Mouse (Mus musculus) MEL (cell line): Measurements from ENCODE around the gene Tmem190. TPM values are rescaled to one million over a fixed set of nuclear protein-coding genes. Genes with fewer than 3 reads are reported as not detected.

ENCODE experiments used
- DNase-seq: peaks from one replicate; pipeline ENCODE4 v3.0.0; 2011; ENCODE audit warnings: low read depth, low spot score
- H3K27ac ChIP-seq: 2 replicates; pipeline ENCODE4 v1.5.1; 2012; ENCODE audit warnings: low read depth, mild to moderate bottlenecking, control low read depth, low read length, moderate library complexity; ENCODE audit not compliant: control insufficient read depth
- H3K27me3 ChIP-seq, 2 experiments: fragments of 150-350 bp in 1 of 2; sonication (generic) in 1 of 2; 2 replicates each; pipeline ENCODE4 v1.6.1; 2012; ENCODE audit warnings: low read length in 2 of 2, mild to moderate bottlenecking in 2 of 2, improper control_type of control experiment in 1 of 2, moderate library complexity in 1 of 2; ENCODE audit not compliant: insufficient read depth in 2 of 2, control insufficient read depth in 1 of 2
- H3K36me3 ChIP-seq, 2 experiments: 2 replicates each; pipeline ENCODE4 v1.6.1; 2012 to 2014; ENCODE audit warnings: low read length in 2 of 2, improper control_type of control experiment in 1 of 2, inconsistent platforms in 1 of 2, mild to moderate bottlenecking in 1 of 2; ENCODE audit not compliant: insufficient read depth in 2 of 2, control insufficient read depth in 1 of 2
- H3K4me1 ChIP-seq, 2 experiments: fragments of 150-350 bp in 1 of 2; sonication (generic) in 1 of 2; 2 replicates each; pipeline ENCODE4 v1.6.1; 2012; ENCODE audit warnings: low read length in 2 of 2, improper control_type of control experiment in 1 of 2, mild to moderate bottlenecking in 1 of 2; ENCODE audit not compliant: insufficient read depth in 2 of 2, control insufficient read depth in 1 of 2
- H3K4me3 ChIP-seq, 2 experiments: fragments of 150-350 bp in 1 of 2; sonication (generic) in 1 of 2; 2 replicates each; pipeline ENCODE4 v1.5.1; 2012; ENCODE audit warnings: low read depth in 2 of 2, low read length in 2 of 2, mild to moderate bottlenecking in 2 of 2, moderate library complexity in 2 of 2, control low read depth in 1 of 2, improper control_type of control experiment in 1 of 2; ENCODE audit not compliant: control insufficient read depth in 1 of 2, insufficient read depth in 1 of 2
- H3K79me2 ChIP-seq: 2 replicates; pipeline ENCODE4 v1.6.1; 2012; ENCODE audit warnings: mild to moderate bottlenecking, low read length, moderate library complexity; ENCODE audit not compliant: control insufficient read depth, poor library complexity, insufficient read depth
- H3K9ac ChIP-seq: 2 replicates; pipeline ENCODE4 v1.6.1; 2012; ENCODE audit warnings: low read depth, mild to moderate bottlenecking, control low read depth, low read length, moderate library complexity; ENCODE audit not compliant: control insufficient read depth, poor library complexity, severe bottlenecking
- H3K9me3 ChIP-seq: fragments of 150-350 bp; sonication (generic); replicated peaks from 2 replicates; pipeline ENCODE4 v1.6.1; 2012; ENCODE audit warnings: mild to moderate bottlenecking, low read length, improper control_type of control experiment, moderate library complexity; ENCODE audit not compliant: insufficient read depth
- ELF1 ChIP-seq: IDR thresholded peaks from 2 replicates; pipeline ENCODE4 v1.6.1; 2014; ENCODE audit warnings: low read depth, mild to moderate bottlenecking, inconsistent platforms, low read length, improper control_type of control experiment, moderate library complexity
- EP300 ChIP-seq, 2 experiments: IDR thresholded peaks; 2 replicates each; pipeline ENCODE4 v1.6.1; 2011; ENCODE audit warnings: improper control_type of control experiment in 2 of 2, low read length in 2 of 2, low read depth in 1 of 2, mild to moderate bottlenecking in 1 of 2
- GATA1 ChIP-seq: IDR thresholded peaks from 2 replicates; pipeline ENCODE4 v1.6.1; 2011; ENCODE audit warnings: low read depth, low read length, improper control_type of control experiment
- KAT2A ChIP-seq: conservative IDR thresholded peaks from 2 replicates; pipeline ENCODE4 v1.6.1; 2012; ENCODE audit warnings: low read depth, low read length, improper control_type of control experiment, inconsistent platforms
- MAFK ChIP-seq: IDR thresholded peaks from 2 replicates; pipeline ENCODE4 v1.6.1; 2011; ENCODE audit warnings: low read depth, mild to moderate bottlenecking, low read length, improper control_type of control experiment, borderline replicate concordance
- MYB ChIP-seq: IDR thresholded peaks from 2 replicates; pipeline ENCODE4 v1.6.1; 2011; ENCODE audit warnings: mild to moderate bottlenecking, low read depth, low read length, improper control_type of control experiment
- MYC ChIP-seq: IDR thresholded peaks from 2 replicates; pipeline ENCODE4 v1.6.1; 2011; ENCODE audit warnings: low read depth, mild to moderate bottlenecking, low read length, improper control_type of control experiment, moderate library complexity
- RCOR1 ChIP-seq: IDR thresholded peaks from 2 replicates; pipeline ENCODE4 v1.6.1; 2012; ENCODE audit warnings: low read depth, mild to moderate bottlenecking, inconsistent platforms, low read length, improper control_type of control experiment
- TAL1 ChIP-seq: IDR thresholded peaks from 2 replicates; pipeline ENCODE4 v1.6.1; 2012; ENCODE audit warnings: mild to moderate bottlenecking, inconsistent platforms, low read length, moderate library complexity, mixed read lengths
- TBP ChIP-seq: IDR thresholded peaks from 2 replicates; pipeline ENCODE4 v1.8.0; 2011; ENCODE audit warnings: low read depth, low read length, improper control_type of control experiment
- TCF12 ChIP-seq: IDR thresholded peaks from 2 replicates; pipeline ENCODE4 v1.6.1; 2014; ENCODE audit warnings: low read depth, mild to moderate bottlenecking, inconsistent platforms, low read length, improper control_type of control experiment, moderate library complexity
- UBTF ChIP-seq: IDR thresholded peaks from 2 replicates; pipeline ENCODE4 v1.6.1; 2012; ENCODE audit warnings: low read depth, mild to moderate bottlenecking, inconsistent platforms, low read length, improper control_type of control experiment, moderate library complexity, borderline replicate concordance; ENCODE audit not compliant: insufficient read depth
- USF2 ChIP-seq, 2 experiments: IDR thresholded peaks; 2 replicates each; pipeline ENCODE4 v1.6.1; 2011 to 2012; ENCODE audit warnings: improper control_type of control experiment in 2 of 2, low read length in 2 of 2, borderline replicate concordance in 1 of 2, inconsistent platforms in 1 of 2, low read depth in 1 of 2, mild to moderate bottlenecking in 1 of 2; ENCODE audit not compliant: insufficient read depth in 1 of 2
- ZNF384 ChIP-seq: IDR thresholded peaks from 2 replicates; pipeline ENCODE4 v1.6.1; 2012; ENCODE audit warnings: low read depth, mild to moderate bottlenecking, inconsistent platforms, low read length, improper control_type of control experiment
- polyA plus RNA-seq, 2 experiments: library from polyadenylated mRNA; stranded (reverse) in 1 of 2; unstranded in 1 of 2; fragments of >175 nt in 1 of 2; fragments of >200 nt in 1 of 2; gene quantifications; 2 replicates each; pipeline versions ENCODE4 v1.2.1 to v1.2.4; 2012; ENCODE audit warnings: low replicate concordance in 2 of 2, low read depth in 1 of 2; ENCODE audit not compliant: insufficient read length in 2 of 2, insufficient read depth in 1 of 2, missing spikeins in 1 of 2
- total RNA-seq: library from RNA; depleted of rRNA; stranded (reverse); fragments of 300-350 nt; gene quantifications from 2 replicates; pipeline ENCODE4 v1.2.3, GENCODE M21; 2012

The Tmem190 gene
- total and polyA plus RNA-seq, 3 experiments, result 1.6 TPM; not detected in 2

GRCm38 (mm10) chr7:4747156-4747899, 35.4 kb upstream of the Tmem190 start:
- Histone ChIP-seq H3K9ac (no peak overlapping the region), H3K36me3 (no peaks in the 10 kb centered on the region), H3K9me3 (no peaks in the 10 kb centered on the region), H3K79me2 (no peaks in the 10 kb centered on the region), H3K27ac (peak overlapping the region; percentile 40; the same call in 1 of the 2 replicates), H3K4me1 (peaks cover 0 to 13% of the 10 kb centered on the region in 2 experiments; a peak in 3 of 4 replicates), H3K27me3 (no peaks in the 10 kb centered on the region), H3K4me3 (no peak overlapping the region)
- DNase-seq, result peak; percentile 61
- TF ChIP-seq TBP, result peak; percentile 89
- TF ChIP-seq ZNF384, result no peak
- TF ChIP-seq TAL1, result peak; percentile 69
- no peak for TF ChIP-seq MYC
- TF ChIP-seq GATA1, result peak; percentile 51
- peak; percentile 49; the same call in 1 of the 2 replicates for TF ChIP-seq TCF12
- 0 out of 2 replicates have a peak, but pooled peaks have one; percentile 15 for TF ChIP-seq RCOR1
- TF ChIP-seq MYB, result peak; percentile 54
- TF ChIP-seq UBTF, result no peak
- TF ChIP-seq MAFK, result no peak
- TF ChIP-seq EP300 (IDR thresholded peaks at IDR 0.05; ENCODE audit: low read depth in 1 of 2, low read length in 2 of 2), result peak; percentile 60 to 72; a peak in 3 of 4 replicates

GRCm38 (mm10) chr7:4748321-4748720, 34.4 kb upstream of the Tmem190 start:
- Histone ChIP-seq H3K27me3 (no peaks in the 10 kb centered on the region), H3K36me3 (no peaks in the 10 kb centered on the region), H3K79me2 (no peaks in the 10 kb centered on the region; the same call in 1 of the 2 replicates), H3K4me1 (peaks cover 0 to 13% of the 10 kb centered on the region in 2 experiments; a peak in 3 of 4 replicates), H3K9ac (no peak overlapping the region), H3K4me3 (no peak overlapping the region)
- DNase-seq, result no peak
- no peak for TF ChIP-seq MAFK
- TF ChIP-seq ELF1, result no peak
- TF ChIP-seq, all 39 proteins: peak for 0
- H3K27ac ChIP-seq, result no peak overlapping the region; the same call in 1 of the 2 replicates
- no peaks in the 10 kb centered on the region for H3K9me3 ChIP-seq

DNA sequence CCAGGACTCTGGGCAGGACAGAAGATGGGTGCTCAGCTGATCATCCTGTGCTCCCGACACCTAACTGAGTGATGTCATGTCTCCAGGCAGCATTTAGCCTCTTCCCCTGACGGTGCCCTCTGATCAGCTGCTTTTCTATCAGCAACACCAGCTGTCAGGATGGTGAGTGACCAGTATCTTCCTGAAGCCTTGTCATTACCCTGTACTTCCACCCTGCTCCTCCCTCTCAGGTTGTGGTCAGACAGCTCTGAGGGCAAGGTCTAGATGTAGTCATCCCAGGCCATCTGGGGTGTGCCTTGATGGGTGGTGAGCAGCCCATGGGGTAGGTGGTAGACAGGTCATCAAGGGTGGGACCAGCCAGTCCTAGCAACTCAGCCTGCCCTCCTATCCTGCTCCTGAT, 33.6 kb upstream of the Tmem190 start:
- TF ChIP-seq KAT2A, result no peak
- no peak for TF ChIP-seq GATA1
- TF ChIP-seq USF2 (IDR thresholded peaks at IDR 0.05; ENCODE audit: borderline replicate concordance in 1 of 2, insufficient read depth in 1 of 2, low read depth in 1 of 2, low read length in 2 of 2), result no peak
- DNase-seq, result no peak
- no peaks in the 10 kb centered on the region for H3K27me3 ChIP-seq
- H3K9ac ChIP-seq, result no peak overlapping the region
- H3K4me1 ChIP-seq, result peaks cover 0 to 13% of the 10 kb centered on the region in 2 experiments; a peak in 3 of 4 replicates
- H3K36me3 ChIP-seq, result no peaks in the 10 kb centered on the region
- no peak overlapping the region for H3K27ac ChIP-seq
- no peaks in the 10 kb centered on the region for H3K9me3 ChIP-seq
- no peak overlapping the region for H3K4me3 ChIP-seq
- no peaks in the 10 kb centered on the region; the same call in 1 of the 2 replicates for H3K79me2 ChIP-seq
